Mouse (Mus musculus) embryonic facial prominence, embryonic 15.5 days (tissue): Measurements from ENCODE around the gene Iscu. TPM values are rescaled to one million over a fixed set of nuclear protein-coding genes. Genes with fewer than 3 reads are reported as not detected.
"Not testable (repeated sequence)": the region's sequence is repeated elsewhere in the genome, so short reads cannot be mapped to it uniquely, and the experiment has no call there.

Source experiments
- ATAC-seq: fragments of 200-750 bp; cut with Nextera tagmentation; 2 replicates; pipeline ENCODE4 v1.8.0; 2017; ENCODE audit warnings: low read depth, moderate TSS enrichment; ENCODE audit not compliant: insufficient number of reproducible peaks, low FRiP score, low TSS enrichment
- H3K27ac ChIP-seq: fragments of 300-500 bp; sonication (generic); replicated peaks from 2 replicates; pipeline ENCODE4 v1.5.1; 2015; ENCODE audit warnings: mild to moderate bottlenecking, inconsistent platforms
- H3K27me3 ChIP-seq: fragments of 300-500 bp; sonication (generic); 2 replicates; pipeline ENCODE4 v1.6.1; 2015; ENCODE audit warnings: inconsistent platforms
- H3K36me3 ChIP-seq: fragments of 300-500 bp; sonication (generic); 2 replicates; pipeline ENCODE4 v1.6.1; 2015; ENCODE audit warnings: mild to moderate bottlenecking, inconsistent platforms
- H3K4me1 ChIP-seq: fragments of 300-500 bp; sonication (generic); 2 replicates; pipeline ENCODE4 v1.6.1; 2015; ENCODE audit warnings: inconsistent platforms
- H3K4me2 ChIP-seq: fragments of 300-500 bp; sonication (generic); replicated peaks from 2 replicates; pipeline ENCODE4 v1.6.1; 2015; ENCODE audit warnings: mild to moderate bottlenecking, inconsistent platforms
- H3K4me3 ChIP-seq: fragments of 300-500 bp; sonication (generic); replicated peaks from 2 replicates; pipeline ENCODE4 v1.5.1; 2015; ENCODE audit warnings: mild to moderate bottlenecking, inconsistent platforms
- H3K9ac ChIP-seq: fragments of 300-500 bp; sonication (generic); 2 replicates; pipeline ENCODE4 v1.6.1; 2015; ENCODE audit warnings: inconsistent platforms
- H3K9me3 ChIP-seq: fragments of 300-500 bp; sonication (generic); replicated peaks from 2 replicates; pipeline ENCODE4 v1.6.1; 2016; ENCODE audit warnings: inconsistent platforms
- WGBS: fragments of 180-500 bp; shearing (Covaris S2); methylation state at CpG from one replicate; pipeline ENCODE4 v1.1.7; 2015; 5-methylcytosine and 5-hydroxymethylcytosine counted together
- polyA plus RNA-seq: library from polyadenylated mRNA; unstranded; fragments of >200 nt; fragmentation: Nextera tagmentation; extraction: Ambion mirVana; gene quantifications from 2 replicates; pipeline ENCODE4 v1.2.1, GENCODE M21; 2015

The Iscu gene
- polyA plus RNA-seq, 1 experiment from 2014 or later = 106 TPM

- not testable (repeated sequence) for H3K27me3 ChIP-seq, H3K27ac ChIP-seq, ATAC-seq, H3K9ac ChIP-seq, H3K9me3 ChIP-seq, H3K4me3 ChIP-seq, H3K4me2 ChIP-seq
- peaks cover 34% of the 10 kb centered on the region for H3K36me3 ChIP-seq
- 82% methylated on average over 8 of the region's 8 CpGs for WGBS
- peaks cover 32% of the 10 kb centered on the region for H3K4me1 ChIP-seq
Observed at GRCm38 (mm10) chr5:113777728-113778127, 5.2 kb downstream of the Iscu start.

GRCm38 (mm10) chr5:113779569-113779968 is 7.0 kb downstream of the Iscu start:
- Histone ChIP-seq H3K9me3 (no peaks in the 10 kb centered on the region), H3K4me2 (no peak overlapping the region), H3K27me3 (no peaks in the 10 kb centered on the region), H3K9ac (no peak overlapping the region), H3K4me3 (no peak overlapping the region), H3K36me3 (peaks cover 30% of the 10 kb centered on the region), H3K27ac (peak overlapping the region; percentile 48; the same call in 1 of the 2 replicates), H3K4me1 (peaks cover 36% of the 10 kb centered on the region)
- no peak for ATAC-seq
- 74% methylated on average over 5 of the region's 5 CpGs for WGBS

GRCm38 (mm10) chr5:113780082-113780752 is 7.7 kb downstream of the Iscu start:
- Histone ChIP-seq H3K9me3 (no peaks in the 10 kb centered on the region), H3K27ac (no peak overlapping the region), H3K4me2 (no peak overlapping the region), H3K27me3 (no peaks in the 10 kb centered on the region), H3K9ac (no peak overlapping the region), H3K36me3 (peaks cover 24% of the 10 kb centered on the region), H3K4me1 (peaks cover 36% of the 10 kb centered on the region), H3K4me3 (no peak overlapping the region)
- ATAC-seq = 0 out of 2 replicates have a peak, but pooled peaks have one; percentile 7
- WGBS = 95% methylated on average over 3 of the region's 3 CpGs

GRCm38 (mm10) chr5:113780763-113781162 is 8.2 kb downstream of the Iscu start:
- Histone ChIP-seq H3K4me1 (peaks cover 36% of the 10 kb centered on the region), H3K4me2 (no peak overlapping the region), H3K27ac (no peak overlapping the region), H3K9ac (no peak overlapping the region), H3K4me3 (no peak overlapping the region), H3K27me3 (no peaks in the 10 kb centered on the region), H3K36me3 (peaks cover 18% of the 10 kb centered on the region), H3K9me3 (no peaks in the 10 kb centered on the region)
- no peak for ATAC-seq
- WGBS = 79% methylated on average over 5 of the region's 5 CpGs

GRCm38 (mm10) chr5:113781254-113781653 is 8.7 kb downstream of the Iscu start:
- H3K9ac ChIP-seq = no peak overlapping the region
- no peak overlapping the region for H3K4me3 ChIP-seq
- ATAC-seq = no peak
- no peak overlapping the region for H3K4me2 ChIP-seq
- no peaks in the 10 kb centered on the region for H3K27me3 ChIP-seq
- H3K27ac ChIP-seq = no peak overlapping the region
- WGBS = 56% methylated on average over 7 of the region's 7 CpGs
- no peaks in the 10 kb centered on the region for H3K9me3 ChIP-seq
- peaks cover 36% of the 10 kb centered on the region for H3K4me1 ChIP-seq
- H3K36me3 ChIP-seq = peaks cover 13% of the 10 kb centered on the region

GRCm38 (mm10) chr5:113781875-113782274 is 9.3 kb downstream of the Iscu start:
- ATAC-seq = no peak
- no peak overlapping the region for H3K9ac ChIP-seq
- peaks cover 7% of the 10 kb centered on the region; the same call in 1 of the 2 replicates for H3K36me3 ChIP-seq
- H3K4me3 ChIP-seq = no peak overlapping the region
- H3K4me2 ChIP-seq = no peak overlapping the region
- no peaks in the 10 kb centered on the region for H3K9me3 ChIP-seq
- 80% methylated on average over 7 of the region's 7 CpGs for WGBS
- H3K27me3 ChIP-seq = no peaks in the 10 kb centered on the region
- H3K4me1 ChIP-seq = peaks cover 40% of the 10 kb centered on the region
- no peak overlapping the region for H3K27ac ChIP-seq

- Histone ChIP-seq H3K4me3 (no peak overlapping the region), H3K9me3 (no peaks in the 10 kb centered on the region), H3K36me3 (0 out of 2 replicates have a peak, but pooled peaks cover 2% of the 10 kb centered on the region), H3K27ac (peak overlapping the region; percentile 91), H3K9ac (no peak overlapping the region), H3K27me3 (no peaks in the 10 kb centered on the region), H3K4me2 (no peak overlapping the region), H3K4me1 (peaks cover 43% of the 10 kb centered on the region)
- ATAC-seq = no peak
- 88% methylated on average over 7 of the region's 7 CpGs for WGBS
Observed at GRCm38 (mm10) chr5:113782624-113783023, 10.1 kb downstream of the Iscu start.

GRCm38 (mm10) chr5:113783581-113784001 is 11.0 kb downstream of the Iscu start:
- no peaks in the 10 kb centered on the region for H3K36me3 ChIP-seq
- peaks cover 49% of the 10 kb centered on the region for H3K4me1 ChIP-seq
- ATAC-seq = peak; percentile 65
- no peaks in the 10 kb centered on the region for H3K9me3 ChIP-seq
- peak overlapping the region; percentile 91 for H3K27ac ChIP-seq
- H3K27me3 ChIP-seq = no peaks in the 10 kb centered on the region
- H3K4me3 ChIP-seq = no peak overlapping the region
- H3K9ac ChIP-seq = no peak overlapping the region
- peak overlapping the region; percentile 25; the same call in 1 of the 2 replicates for H3K4me2 ChIP-seq
- WGBS = 6% methylated on average over 12 of the region's 12 CpGs

- not testable (repeated sequence) for H3K9ac ChIP-seq, H3K27me3 ChIP-seq, H3K36me3 ChIP-seq, H3K9me3 ChIP-seq, H3K4me3 ChIP-seq, ATAC-seq
- 27% methylated on average over 3 of the region's 3 CpGs for WGBS
- H3K4me1 ChIP-seq = peaks cover 54% of the 10 kb centered on the region
- peak overlapping the region; percentile 91 for H3K27ac ChIP-seq
- peak overlapping the region; percentile 25; the same call in 1 of the 2 replicates for H3K4me2 ChIP-seq
Observed at GRCm38 (mm10) chr5:113784104-113784503, 11.6 kb downstream of the Iscu start.

GRCm38 (mm10) chr5:113786985-113787384 is 14.4 kb downstream of the Iscu start:
- WGBS = 67% methylated on average over 5 of the region's 5 CpGs
- H3K4me1 ChIP-seq = peaks cover 60% of the 10 kb centered on the region
- no peaks in the 10 kb centered on the region for H3K36me3 ChIP-seq
- H3K9me3 ChIP-seq = no peaks in the 10 kb centered on the region
- no peak for ATAC-seq
- no peaks in the 10 kb centered on the region for H3K27me3 ChIP-seq
- no peak overlapping the region for H3K9ac ChIP-seq
- no peak overlapping the region for H3K4me3 ChIP-seq
- H3K4me2 ChIP-seq = no peak overlapping the region
- H3K27ac ChIP-seq = no peak overlapping the region; the same call in 1 of the 2 replicates

GRCm38 (mm10) chr5:113788645-113789044 is 16.1 kb downstream of the Iscu start:
- ATAC-seq = no peak
- 35% methylated on average over 6 of the region's 6 CpGs for WGBS
- peaks cover 58% of the 10 kb centered on the region for H3K4me1 ChIP-seq

More at GRCm38 (mm10) chr5:113788645-113789044, 16.1 kb downstream of the Iscu start:
- Histone ChIP-seq H3K36me3 (0 out of 2 replicates have a peak, but pooled peaks cover 4% of the 10 kb centered on the region), H3K4me3 (no peak overlapping the region), H3K4me2 (no peak overlapping the region), H3K27me3 (no peaks in the 10 kb centered on the region), H3K9ac (no peak overlapping the region), H3K9me3 (no peaks in the 10 kb centered on the region), H3K27ac (peak overlapping the region; percentile 85)
